Mouse (Mus musculus) liver, adult 2 months (tissue): ENCODE measurements around the gene Gm37240. TPM values are rescaled to one million over a fixed set of nuclear protein-coding genes. Genes with fewer than 3 reads are reported as not detected.

ENCODE experiments used
- DNase-seq: peaks from one replicate; pipeline ENCODE4 v3.0.0-alpha.2; 2011; ENCODE audit warnings: low read depth, low spot score; ENCODE audit errors: extremely low read depth
- H3K27ac ChIP-seq: fragments of 200-500 bp; replicated peaks from 2 replicates; pipeline ENCODE4 v1.5.1; 2012; ENCODE audit warnings: low read depth, mild to moderate bottlenecking, control low read depth, inconsistent platforms, low read length; ENCODE audit not compliant: insufficient read depth
- H3K27me3 ChIP-seq: fragments of 200-500 bp; 2 replicates; pipeline ENCODE4 v1.6.1; 2012; ENCODE audit warnings: mild to moderate bottlenecking, moderate library complexity, low read length, inconsistent platforms; ENCODE audit not compliant: control insufficient read depth, insufficient read depth
- H3K36me3 ChIP-seq: fragments of 200-500 bp; 2 replicates; pipeline ENCODE4 v1.6.1; 2012; ENCODE audit warnings: low read length, inconsistent platforms; ENCODE audit not compliant: control insufficient read depth, insufficient read depth
- H3K4me1 ChIP-seq: fragments of 200-500 bp; 2 replicates; pipeline ENCODE4 v1.6.1; 2011; ENCODE audit warnings: low read length; ENCODE audit not compliant: control insufficient read depth, insufficient read depth
- H3K4me3 ChIP-seq: fragments of 200-500 bp; 2 replicates; pipeline ENCODE4 v1.5.1; 2011; ENCODE audit warnings: low read depth, mild to moderate bottlenecking, control low read depth, low read length, moderate library complexity; ENCODE audit not compliant: insufficient read depth
- H3K79me2 ChIP-seq: fragments of 200-500 bp; 2 replicates; pipeline ENCODE4 v1.6.1; 2012; ENCODE audit warnings: inconsistent platforms, mild to moderate bottlenecking, low read length, moderate library complexity; ENCODE audit not compliant: control insufficient read depth, insufficient read depth
- H3K9ac ChIP-seq: fragments of 200-500 bp; 2 replicates; pipeline ENCODE4 v1.6.1; 2012; ENCODE audit warnings: low read depth, mild to moderate bottlenecking, control low read depth, inconsistent platforms, low read length
- CTCF ChIP-seq: fragments of 200-500 bp; IDR thresholded peaks from 2 replicates; pipeline ENCODE4 v1.5.1; 2011; ENCODE audit warnings: low read depth, low read length, control low read depth
- POLR2A ChIP-seq: fragments of 200-500 bp; IDR thresholded peaks from 2 replicates; pipeline ENCODE4 v1.6.1; 2011; ENCODE audit warnings: low read length, control low read depth; ENCODE audit not compliant: insufficient read depth; ENCODE audit errors: extremely low read depth
- whole genome bisulfite sequencing: fragments of 180-500 bp; shearing (Covaris S2); methylation state at CpG from one replicate; pipeline ENCODE4 v1.1.7; 2018; 5-methylcytosine and 5-hydroxymethylcytosine counted together
- polyA plus RNA-seq: library from polyadenylated mRNA; depleted of rRNA; stranded (reverse); fragments of >200 nt; gene quantifications from 2 replicates; pipeline ENCODE4 v1.2.3, GENCODE M21; 2012
- total RNA-seq: library from RNA; depleted of rRNA; stranded (reverse); fragments of >200 nt; gene quantifications from 2 replicates; pipeline ENCODE4 v1.2.3, GENCODE M21; 2014

Gene Gm37240
- total and polyA plus RNA-seq, 2 experiments, result 2.2 to 6.9 TPM

DNA sequence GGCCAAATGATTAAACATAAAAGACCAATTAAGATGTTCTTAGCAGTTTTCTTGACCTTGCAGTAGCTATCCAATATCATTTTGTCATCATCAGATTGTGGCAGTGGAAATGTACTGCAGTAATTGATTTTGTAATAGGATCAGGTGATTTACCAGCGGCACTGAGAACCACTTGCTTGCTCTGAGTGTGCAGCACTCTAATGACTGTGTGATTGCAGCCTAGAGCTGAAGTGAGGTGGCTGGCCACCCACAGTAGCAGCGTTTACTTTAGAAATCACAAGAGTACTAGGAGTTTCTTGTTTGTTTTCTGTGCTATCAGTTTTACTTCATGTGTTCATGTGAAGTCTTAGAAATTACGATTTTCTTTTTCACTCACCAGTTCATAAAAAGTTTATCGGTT lies 1011.1 kb downstream of the Gm37240 start:
- no peaks in the 10 kb centered on the region for H3K79me2 ChIP-seq
- no peak overlapping the region for H3K9ac ChIP-seq
- WGBS, result 48% methylated on average over 4 of the region's 4 CpGs
- DNase-seq, result no peak
- no peaks in the 10 kb centered on the region for H3K36me3 ChIP-seq
- H3K27me3 ChIP-seq, result no peaks in the 10 kb centered on the region
- no peak overlapping the region for H3K4me3 ChIP-seq
- no peaks in the 10 kb centered on the region for H3K4me1 ChIP-seq
- TF ChIP-seq POLR2A (no peak), CTCF (no peak)
- no peak overlapping the region for H3K27ac ChIP-seq

DNA sequence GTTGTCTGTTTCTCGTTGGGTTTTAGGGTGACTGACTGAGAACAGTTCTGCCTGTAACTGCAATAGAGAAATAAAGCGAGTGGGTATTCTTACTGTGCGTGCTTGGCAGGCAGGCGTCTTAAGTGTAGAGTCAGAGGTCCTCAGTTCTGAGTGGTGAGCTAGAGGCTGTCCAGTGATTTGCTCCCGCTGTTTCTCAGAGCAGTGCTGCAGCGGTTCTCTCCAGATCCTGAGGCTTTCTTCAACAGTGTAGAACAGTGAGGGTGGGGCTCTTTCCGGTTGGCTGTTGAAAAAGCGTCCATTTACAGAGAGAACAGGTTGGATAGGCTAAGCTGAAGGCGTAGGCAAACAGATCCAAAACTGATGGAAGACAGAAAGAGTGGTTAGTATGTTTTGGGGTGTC lies 1012.0 kb downstream of the Gm37240 start:
- no peak for DNase-seq
- no peak for TF ChIP-seq CTCF
- TF ChIP-seq POLR2A, result no peak
- whole genome bisulfite sequencing, result 92% methylated on average over 9 of the region's 9 CpGs
- Histone ChIP-seq H3K79me2 (no peaks in the 10 kb centered on the region), H3K4me3 (no peak overlapping the region), H3K9ac (no peak overlapping the region), H3K4me1 (no peaks in the 10 kb centered on the region), H3K27ac (no peak overlapping the region), H3K27me3 (no peaks in the 10 kb centered on the region), H3K36me3 (no peaks in the 10 kb centered on the region)

DNA sequence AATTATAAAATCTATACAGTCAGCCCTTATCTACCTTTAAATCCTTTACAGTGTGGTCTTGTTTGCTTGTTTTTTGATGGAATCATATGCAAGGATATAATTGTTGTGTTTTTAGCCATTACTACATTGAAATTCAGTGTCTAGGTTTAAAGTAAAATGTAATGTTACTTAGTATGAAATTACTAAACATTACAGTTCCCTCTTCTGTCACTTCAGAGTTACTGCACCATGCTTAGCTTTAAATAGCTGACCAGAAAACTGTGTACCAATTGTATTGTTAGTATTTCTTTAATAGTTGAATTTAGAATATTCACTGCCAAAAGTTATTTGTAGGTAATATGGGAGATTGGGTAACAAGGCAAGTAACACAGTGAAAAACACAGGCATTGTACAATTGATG lies 1017.2 kb downstream of the Gm37240 start:
- Histone ChIP-seq H3K9ac (no peak overlapping the region), H3K4me3 (no peak overlapping the region), H3K4me1 (peaks cover 6% of the 10 kb centered on the region), H3K36me3 (no peaks in the 10 kb centered on the region), H3K27ac (no peak overlapping the region), H3K79me2 (no peaks in the 10 kb centered on the region), H3K27me3 (no peaks in the 10 kb centered on the region)
- no peak for DNase-seq
- TF ChIP-seq POLR2A (no peak), CTCF (no peak)

DNA sequence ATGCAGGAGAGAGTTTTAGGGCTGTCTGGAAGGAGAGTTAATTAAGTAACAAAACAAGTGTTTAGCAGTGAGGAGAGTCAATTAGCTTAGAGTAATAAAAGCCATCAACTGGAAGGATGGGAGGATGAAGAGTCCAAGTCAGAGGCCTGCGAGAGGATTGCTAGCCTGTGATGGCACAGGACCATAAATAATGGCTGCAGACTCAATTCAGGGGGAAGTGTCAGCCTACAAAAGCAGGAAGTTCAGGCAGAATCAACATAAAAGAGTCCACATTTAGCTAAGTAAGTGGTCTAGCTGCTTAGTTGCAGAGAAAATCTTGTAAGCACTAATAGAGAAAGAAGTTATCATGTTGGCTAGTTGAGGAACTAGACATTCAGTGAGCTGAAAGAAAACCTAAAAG lies 1019.3 kb downstream of the Gm37240 start:
- H3K9ac ChIP-seq, result no peak overlapping the region
- TF ChIP-seq POLR2A (no peak), CTCF (no peak)
- no peaks in the 10 kb centered on the region for H3K27me3 ChIP-seq
- WGBS, result 74% methylated on average over 1 of the region's 1 CpGs
- no peak overlapping the region for H3K27ac ChIP-seq
- H3K4me1 ChIP-seq, result peaks cover 6% of the 10 kb centered on the region
- H3K79me2 ChIP-seq, result no peaks in the 10 kb centered on the region; the same call in 1 of the 2 replicates
- no peak overlapping the region for H3K4me3 ChIP-seq
- no peaks in the 10 kb centered on the region for H3K36me3 ChIP-seq
- DNase-seq, result no peak

DNA sequence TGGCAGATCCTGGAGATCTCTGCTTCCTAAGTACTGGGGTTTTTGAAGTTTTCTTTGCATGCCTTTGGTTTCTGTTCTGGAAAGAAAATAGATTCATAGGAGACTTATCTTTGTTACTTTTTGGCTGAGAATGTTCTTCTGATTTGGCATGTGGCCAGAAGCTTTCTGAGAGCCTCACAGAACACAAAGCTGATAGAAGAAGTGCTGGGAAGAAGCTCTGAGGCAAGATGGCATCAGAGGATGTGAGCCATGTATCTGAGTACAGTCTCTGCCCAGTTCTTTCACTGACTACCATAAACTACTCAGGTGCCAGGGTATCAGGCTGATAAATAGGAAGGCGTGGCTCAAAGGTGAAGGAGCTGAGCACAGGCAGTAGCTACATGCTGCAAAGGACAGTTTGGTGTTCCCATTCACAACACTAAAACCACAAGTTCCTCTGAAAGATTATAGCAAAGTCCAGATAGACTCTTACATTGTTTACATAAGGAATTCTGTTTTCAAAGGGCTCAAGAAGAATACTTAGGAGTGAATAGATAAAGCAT lies 1019.8 kb downstream of the Gm37240 start:
- Histone ChIP-seq H3K9ac (no peak overlapping the region), H3K4me1 (peaks cover 6% of the 10 kb centered on the region), H3K27me3 (no peaks in the 10 kb centered on the region), H3K36me3 (no peaks in the 10 kb centered on the region), H3K4me3 (no peak overlapping the region), H3K27ac (no peak overlapping the region), H3K79me2 (no peaks in the 10 kb centered on the region; the same call in 1 of the 2 replicates)
- TF ChIP-seq POLR2A (no peak), CTCF (no peak)
- 89% methylated on average over 1 of the region's 1 CpGs for WGBS
- peak; percentile 34 for DNase-seq

DNA sequence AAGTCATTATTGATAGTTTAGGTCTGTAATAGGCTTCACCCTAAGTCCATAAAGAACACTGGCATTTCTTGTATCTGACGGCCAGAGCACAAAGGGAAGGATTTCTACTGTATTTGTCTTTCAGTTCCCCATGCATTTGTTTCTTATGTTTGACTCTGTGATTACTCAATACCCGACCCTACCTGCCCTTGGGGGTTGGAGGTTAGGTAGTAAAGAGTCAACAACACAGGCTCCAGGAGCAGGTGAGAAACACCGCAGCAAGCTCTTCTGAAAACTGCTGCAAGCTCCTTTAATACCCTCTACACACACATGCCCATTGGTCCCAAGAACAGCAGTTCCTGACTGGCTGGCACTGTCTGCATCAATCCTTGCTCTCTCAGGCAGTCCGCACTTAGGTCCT lies 1020.5 kb downstream of the Gm37240 start:
- TF ChIP-seq POLR2A, result no peak
- no peak for TF ChIP-seq CTCF
- no peaks in the 10 kb centered on the region for H3K27me3 ChIP-seq
- peaks cover 6% of the 10 kb centered on the region for H3K4me1 ChIP-seq
- H3K79me2 ChIP-seq, result no peaks in the 10 kb centered on the region; the same call in 1 of the 2 replicates
- H3K27ac ChIP-seq, result no peak overlapping the region
- H3K36me3 ChIP-seq, result no peaks in the 10 kb centered on the region
- no peak overlapping the region for H3K4me3 ChIP-seq
- DNase-seq, result no peak
- H3K9ac ChIP-seq, result no peak overlapping the region
- WGBS, result 28% methylated on average over 4 of the region's 4 CpGs
